Mouse (Mus musculus): ENCODE measurements around the gene Cep290. TPM values are rescaled to one million over a fixed set of nuclear protein-coding genes. Genes with fewer than 3 reads are reported as not detected.

Gene Cep290
- 6.2 and 7.4 TPM in 2 replicates for polyA plus RNA-seq (2014; fragmentation: Nextera tagmentation; extraction: Ambion mirVana)

DNA sequence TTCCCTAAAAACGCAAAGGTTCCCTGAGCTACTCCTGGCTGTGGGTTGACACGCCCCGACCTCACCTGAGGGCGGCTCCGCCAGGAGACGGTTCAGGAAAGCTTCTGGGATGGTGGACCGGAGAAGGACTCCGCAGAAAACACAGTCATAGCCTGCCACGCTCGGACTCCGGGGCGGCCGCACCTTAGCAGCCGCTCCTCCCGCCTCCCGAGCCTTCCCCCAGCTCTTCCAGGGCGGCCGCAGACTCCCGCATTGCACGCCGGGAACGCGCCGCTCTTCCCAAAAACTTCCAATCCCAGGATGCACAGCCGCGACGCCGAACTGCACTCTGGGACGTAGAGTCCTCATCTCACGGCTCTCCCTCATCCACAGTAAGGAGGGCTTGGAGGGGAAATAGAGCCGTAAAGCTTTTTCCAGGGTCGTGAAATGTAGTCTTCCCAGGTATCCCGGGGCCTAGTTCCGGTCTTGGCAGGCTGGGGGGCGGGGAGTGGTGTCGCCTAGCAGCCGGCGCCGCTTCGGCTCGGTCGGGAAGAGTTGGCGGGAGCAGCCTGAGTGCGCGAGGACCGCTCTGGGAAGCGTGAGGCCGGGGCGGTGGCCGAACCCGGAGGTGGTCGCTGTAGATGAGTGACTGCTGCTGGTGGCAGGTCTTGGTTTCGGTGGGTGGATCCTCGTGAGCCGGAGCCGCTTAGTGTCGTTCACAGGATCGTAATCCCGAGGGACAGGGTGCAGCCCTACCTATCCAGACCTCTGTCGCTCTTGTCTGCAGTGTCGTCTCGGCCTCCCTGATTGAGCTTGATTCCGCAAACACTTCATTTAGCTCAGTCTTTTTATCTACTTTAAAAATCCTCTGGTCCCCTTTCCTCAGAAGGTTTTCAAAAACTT is at the start of gene Cep290, which contains the start of gene Tmtc3:
TSS of gene Cep290 (plus strand) at position 462 of the 882 bp plus-strand sequence.
TSS of gene Tmtc3 (minus strand) at position 254 of the 882 bp plus-strand sequence.
- peak within 1 kb of the TSS; percentile 87 for H3K4me3 ChIP-seq (replicated peaks; ENCODE audit: low read length)
- H3K4me2 ChIP-seq (replicated peaks), result peak within 1 kb of the TSS; percentile 76
- DNase-seq (ENCODE audit: low spot score), result peak; percentile 98
- H3K36me3 ChIP-seq (replicated peaks; ENCODE audit: control insufficient read depth, insufficient read depth), result peaks cover 8% of the 10 kb centered on the region; the same call in 1 of the 2 replicates
- peaks cover 13% of the 10 kb centered on the region for H3K4me1 ChIP-seq (replicated peaks; ENCODE audit: control insufficient read depth, insufficient read depth, low read length)
- no peaks in the 10 kb centered on the region for H3K9me3 ChIP-seq (ENCODE audit: control insufficient read depth, low read length)
- no peaks in the 10 kb centered on the region for H3K27me3 ChIP-seq (ENCODE audit: control insufficient read depth, insufficient read depth, low read length)
- WGBS, result under 1% methylated on average over 63 of the region's 63 CpGs
- peak within 1 kb of the TSS; percentile 70 for H3K27ac ChIP-seq
- peak within 1 kb of the TSS; percentile 79 for H3K9ac ChIP-seq
- ATAC-seq (ENCODE audit: low FRiP score), result peak; percentile 99

DNA sequence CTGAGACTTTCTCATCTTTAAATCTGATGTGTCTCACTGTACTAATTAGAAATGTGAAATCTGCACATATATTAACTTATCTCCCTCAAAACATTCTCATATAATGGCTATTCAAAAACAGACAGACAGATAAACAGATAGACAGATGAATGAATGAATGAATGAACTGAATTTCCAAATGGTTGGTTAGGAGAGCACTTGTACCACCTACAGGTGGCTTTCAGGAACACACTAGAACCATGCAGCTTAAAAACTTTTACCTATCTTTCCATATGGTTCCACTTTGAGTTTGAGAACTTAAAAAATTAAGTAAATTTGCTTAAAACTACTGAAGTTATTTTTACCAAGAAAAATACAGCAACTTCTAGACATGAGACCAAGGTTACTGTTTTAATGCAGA is 38.0 kb upstream of the Cep290 start:
- Histone ChIP-seq H3K4me1 (replicated peaks; ENCODE audit: control insufficient read depth, insufficient read depth, low read length) (no peaks in the 10 kb centered on the region), H3K4me3 (replicated peaks; ENCODE audit: low read length) (no peak overlapping the region), H3K27ac (no peak overlapping the region), H3K9me3 (ENCODE audit: control insufficient read depth, low read length) (no peaks in the 10 kb centered on the region), H3K36me3 (replicated peaks; ENCODE audit: control insufficient read depth, insufficient read depth) (peaks cover 41% of the 10 kb centered on the region), H3K9ac (no peak overlapping the region), H3K27me3 (ENCODE audit: control insufficient read depth, insufficient read depth, low read length) (no peaks in the 10 kb centered on the region), H3K4me2 (replicated peaks) (no peak overlapping the region)
- ATAC-seq (ENCODE audit: low FRiP score) (no peak), DNase-seq (ENCODE audit: low spot score) (no peak)

DNA sequence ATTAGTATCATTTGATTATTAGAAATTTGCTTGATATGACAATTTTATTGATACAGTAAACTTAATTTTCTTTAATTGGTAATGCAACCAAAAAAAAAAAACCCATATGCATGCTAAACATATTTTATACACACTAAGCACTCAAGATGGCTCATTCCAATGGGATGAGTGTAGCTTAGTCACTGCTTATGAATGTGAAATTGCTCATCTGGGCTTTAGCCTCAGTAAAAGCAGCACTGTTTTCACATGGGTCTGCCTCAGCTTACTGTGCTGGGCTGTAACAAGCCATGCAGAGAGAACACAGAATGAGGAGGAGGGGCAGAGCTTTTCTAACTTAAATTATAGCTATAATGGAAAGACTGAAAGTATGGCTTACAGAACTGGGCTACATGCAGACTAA is 26.8 kb upstream of the Cep290 start:
- ATAC-seq (ENCODE audit: low FRiP score) (no peak), DNase-seq (ENCODE audit: low spot score) (no peak)
- no peaks in the 10 kb centered on the region for H3K4me1 ChIP-seq (replicated peaks; ENCODE audit: control insufficient read depth, insufficient read depth, low read length)
- H3K27ac ChIP-seq, result no peak overlapping the region
- H3K27me3 ChIP-seq (ENCODE audit: control insufficient read depth, insufficient read depth, low read length), result no peaks in the 10 kb centered on the region
- H3K36me3 ChIP-seq (replicated peaks; ENCODE audit: control insufficient read depth, insufficient read depth), result peaks cover 50% of the 10 kb centered on the region
- no peak overlapping the region for H3K9ac ChIP-seq
- no peaks in the 10 kb centered on the region for H3K9me3 ChIP-seq (ENCODE audit: control insufficient read depth, low read length)
- H3K4me2 ChIP-seq (replicated peaks), result no peak overlapping the region
- no peak overlapping the region for H3K4me3 ChIP-seq (replicated peaks; ENCODE audit: low read length)

DNA sequence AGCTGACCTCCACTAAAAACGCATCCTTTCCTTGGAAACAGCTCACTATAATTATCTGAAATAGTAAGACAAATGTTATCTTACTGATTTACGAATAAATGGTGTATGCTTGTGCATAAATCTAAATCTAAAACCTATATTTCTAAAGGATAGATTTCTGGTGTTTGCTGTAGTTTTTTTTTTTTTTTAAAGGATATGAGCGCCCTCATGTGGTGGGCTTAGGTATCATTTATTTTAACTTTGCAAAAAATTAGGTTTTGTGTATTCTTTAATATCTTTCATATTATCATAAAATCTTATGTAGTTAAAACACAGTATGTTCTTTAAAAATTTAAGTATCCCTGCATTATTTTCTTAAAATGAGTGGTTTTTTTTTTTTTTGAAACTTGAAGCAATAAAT is 12.3 kb upstream of the Cep290 start:
- DNase-seq (ENCODE audit: low spot score), result peak; percentile 25
- no peaks in the 10 kb centered on the region for H3K4me1 ChIP-seq (replicated peaks; ENCODE audit: control insufficient read depth, insufficient read depth, low read length)
- no peak overlapping the region for H3K4me2 ChIP-seq (replicated peaks)
- no peak overlapping the region for H3K27ac ChIP-seq
- no peak overlapping the region for H3K9ac ChIP-seq
- 60% methylated on average over 3 of the region's 3 CpGs for WGBS
- H3K4me3 ChIP-seq (replicated peaks; ENCODE audit: low read length), result no peak overlapping the region
- H3K9me3 ChIP-seq (ENCODE audit: control insufficient read depth, low read length), result no peaks in the 10 kb centered on the region
- H3K27me3 ChIP-seq (ENCODE audit: control insufficient read depth, insufficient read depth, low read length), result no peaks in the 10 kb centered on the region
- H3K36me3 ChIP-seq (replicated peaks; ENCODE audit: control insufficient read depth, insufficient read depth), result peaks cover 55% of the 10 kb centered on the region
- ATAC-seq (ENCODE audit: low FRiP score), result no peak

DNA sequence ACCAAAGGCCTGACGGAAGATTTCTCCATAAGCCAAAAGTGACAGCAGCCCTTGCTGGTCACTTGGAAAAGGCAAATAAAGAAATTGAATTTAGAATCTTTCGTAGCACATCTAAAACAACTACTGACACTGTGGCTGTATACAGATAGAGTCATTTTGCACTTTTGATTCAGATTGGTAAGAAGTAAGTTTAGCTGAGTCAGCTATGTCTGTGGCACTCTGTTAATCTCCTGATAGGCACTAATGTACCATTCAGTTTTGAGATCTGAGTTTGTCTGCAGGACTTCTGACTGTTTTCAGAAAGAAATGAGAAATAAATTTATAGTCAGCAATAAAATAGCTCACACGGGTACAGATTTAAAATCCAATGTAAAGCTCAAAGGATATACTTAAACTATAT is 7.8 kb upstream of the Cep290 start:
- no peak overlapping the region for H3K4me2 ChIP-seq (replicated peaks)
- no peaks in the 10 kb centered on the region for H3K27me3 ChIP-seq (ENCODE audit: control insufficient read depth, insufficient read depth, low read length)
- no peaks in the 10 kb centered on the region for H3K9me3 ChIP-seq (ENCODE audit: control insufficient read depth, low read length)
- H3K4me3 ChIP-seq (replicated peaks; ENCODE audit: low read length), result no peak overlapping the region
- ATAC-seq (ENCODE audit: low FRiP score), result no peak
- WGBS, result 92% methylated on average over 3 of the region's 3 CpGs
- no peak overlapping the region for H3K9ac ChIP-seq
- no peak overlapping the region for H3K27ac ChIP-seq
- peaks cover 29% of the 10 kb centered on the region for H3K36me3 ChIP-seq (replicated peaks; ENCODE audit: control insufficient read depth, insufficient read depth)
- H3K4me1 ChIP-seq (replicated peaks; ENCODE audit: control insufficient read depth, insufficient read depth, low read length), result no peaks in the 10 kb centered on the region
- DNase-seq (ENCODE audit: low spot score), result no peak

DNA sequence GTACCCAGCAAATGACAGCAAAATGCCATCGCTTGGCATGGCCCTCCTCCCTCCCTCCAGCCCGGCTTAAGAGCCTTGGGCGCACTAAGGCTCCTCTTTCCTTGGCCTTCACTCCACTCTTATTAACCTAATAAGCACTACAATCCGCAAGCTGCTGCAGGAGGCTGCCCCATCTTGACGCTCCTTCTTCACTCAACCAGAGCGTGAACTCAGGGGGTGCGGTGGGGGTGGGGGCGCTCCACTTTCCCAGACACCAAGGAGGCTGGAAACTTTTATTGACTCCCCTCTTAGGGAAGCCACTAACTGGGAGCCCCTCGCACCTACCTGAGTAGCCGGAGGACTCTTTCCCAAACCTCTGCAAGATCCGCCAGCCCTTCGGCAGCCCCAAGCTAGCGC is 659 bp upstream of the Cep290 start:
- Histone ChIP-seq H3K4me1 (replicated peaks; ENCODE audit: control insufficient read depth, insufficient read depth, low read length) (peaks cover 13% of the 10 kb centered on the region), H3K36me3 (replicated peaks; ENCODE audit: control insufficient read depth, insufficient read depth) (peaks cover 8% of the 10 kb centered on the region; the same call in 1 of the 2 replicates), H3K27ac (peak overlapping the region; percentile 70), H3K9me3 (ENCODE audit: control insufficient read depth, low read length) (no peaks in the 10 kb centered on the region), H3K4me2 (replicated peaks) (peak overlapping the region; percentile 76), H3K4me3 (replicated peaks; ENCODE audit: low read length) (peak overlapping the region; percentile 87), H3K27me3 (ENCODE audit: control insufficient read depth, insufficient read depth, low read length) (no peaks in the 10 kb centered on the region), H3K9ac (peak overlapping the region; percentile 79)
- ATAC-seq (ENCODE audit: low FRiP score) (no peak; the same call in 1 of the 2 replicates), DNase-seq (ENCODE audit: low spot score) (peak; percentile 28)
- 0% methylated on average over 13 of the region's 13 CpGs for WGBS

DNA sequence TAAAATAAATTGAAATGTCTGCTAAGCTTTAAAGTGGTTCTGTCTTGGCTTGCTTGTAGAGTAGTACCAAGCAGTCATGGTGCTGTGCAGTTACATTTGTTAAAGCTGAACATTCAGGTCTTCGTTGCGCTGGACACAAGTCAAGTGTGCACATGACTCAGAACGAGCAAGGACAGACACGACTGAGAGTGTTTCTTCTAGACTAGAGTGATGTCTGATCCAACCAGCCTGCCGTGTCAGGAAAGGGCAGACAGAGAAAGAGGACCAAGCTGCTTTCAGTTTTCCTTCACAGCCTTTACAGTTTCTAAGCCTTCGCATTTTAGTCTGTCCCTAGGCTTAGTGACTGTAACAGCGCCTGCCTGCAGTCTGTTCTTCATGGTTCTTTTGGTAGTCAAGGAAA is 4.6 kb downstream of the Cep290 start:
- no peak overlapping the region for H3K4me2 ChIP-seq (replicated peaks)
- ATAC-seq (ENCODE audit: low FRiP score), result no peak
- H3K9me3 ChIP-seq (ENCODE audit: control insufficient read depth, low read length), result no peaks in the 10 kb centered on the region
- H3K4me3 ChIP-seq (replicated peaks; ENCODE audit: low read length), result no peak overlapping the region
- DNase-seq (ENCODE audit: low spot score), result no peak
- H3K27ac ChIP-seq, result no peak overlapping the region
- no peaks in the 10 kb centered on the region for H3K27me3 ChIP-seq (ENCODE audit: control insufficient read depth, insufficient read depth, low read length)
- peaks cover 21% of the 10 kb centered on the region for H3K36me3 ChIP-seq (replicated peaks; ENCODE audit: control insufficient read depth, insufficient read depth)
- H3K4me1 ChIP-seq (replicated peaks; ENCODE audit: control insufficient read depth, insufficient read depth, low read length), result peaks cover 5% of the 10 kb centered on the region
- H3K9ac ChIP-seq, result no peak overlapping the region
- 92% methylated on average over 7 of the region's 7 CpGs for WGBS

DNA sequence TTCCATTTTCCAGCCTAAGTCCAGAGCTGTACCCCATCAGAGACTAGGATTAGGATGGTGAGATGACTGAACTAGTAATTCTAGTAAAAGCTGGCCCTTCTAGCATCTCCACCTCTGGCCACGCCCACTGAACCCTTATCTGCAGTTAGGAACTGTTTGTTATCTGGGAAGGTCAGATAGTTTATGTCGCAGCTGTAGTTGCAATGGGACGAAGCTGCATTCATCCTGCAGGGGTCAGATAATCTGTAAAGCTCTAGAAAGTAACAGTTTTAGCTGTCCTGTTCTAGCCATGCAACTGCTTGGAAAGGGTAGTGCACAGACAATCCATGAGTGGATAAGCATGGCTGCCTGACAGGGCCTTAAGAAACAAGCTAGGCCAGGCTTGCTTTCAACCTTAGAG is 11.0 kb downstream of the Cep290 start:
- no peaks in the 10 kb centered on the region for H3K27me3 ChIP-seq (ENCODE audit: control insufficient read depth, insufficient read depth, low read length)
- 92% methylated on average over 3 of the region's 3 CpGs for WGBS
- H3K27ac ChIP-seq, result no peak overlapping the region
- H3K9me3 ChIP-seq (ENCODE audit: control insufficient read depth, low read length), result no peaks in the 10 kb centered on the region
- DNase-seq (ENCODE audit: low spot score) (no peak), ATAC-seq (ENCODE audit: low FRiP score) (no peak)
- no peak overlapping the region for H3K9ac ChIP-seq
- no peak overlapping the region for H3K4me2 ChIP-seq (replicated peaks)
- peaks cover 64% of the 10 kb centered on the region for H3K36me3 ChIP-seq (replicated peaks; ENCODE audit: control insufficient read depth, insufficient read depth)
- no peaks in the 10 kb centered on the region for H3K4me1 ChIP-seq (replicated peaks; ENCODE audit: control insufficient read depth, insufficient read depth, low read length)
- no peak overlapping the region for H3K4me3 ChIP-seq (replicated peaks; ENCODE audit: low read length)

DNA sequence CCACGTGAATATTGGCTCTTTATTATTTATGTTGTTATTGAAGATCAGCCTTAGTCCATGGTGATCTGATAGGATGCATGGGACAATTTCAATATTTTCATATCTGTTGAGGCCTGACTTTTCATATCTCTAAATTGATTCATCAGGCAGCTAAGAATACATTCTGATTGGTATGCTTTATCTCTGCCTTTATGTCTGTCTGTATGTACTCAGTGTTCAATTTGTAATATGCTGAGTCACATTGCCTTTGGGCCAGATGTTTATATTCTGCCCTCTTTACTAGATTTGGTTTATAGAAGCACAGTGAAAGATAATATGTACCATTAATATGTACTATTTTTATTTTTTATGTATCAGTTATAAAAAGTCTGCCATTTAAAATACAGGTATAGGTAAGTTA is 20.8 kb downstream of the Cep290 start:
- no peak overlapping the region for H3K4me3 ChIP-seq (replicated peaks; ENCODE audit: low read length)
- no peaks in the 10 kb centered on the region for H3K4me1 ChIP-seq (replicated peaks; ENCODE audit: control insufficient read depth, insufficient read depth, low read length)
- peaks cover 20% of the 10 kb centered on the region for H3K36me3 ChIP-seq (replicated peaks; ENCODE audit: control insufficient read depth, insufficient read depth)
- no peak for ATAC-seq (ENCODE audit: low FRiP score)
- DNase-seq (ENCODE audit: low spot score), result no peak
- 91% methylated on average over 1 of the region's 1 CpGs for WGBS
- H3K4me2 ChIP-seq (replicated peaks), result no peak overlapping the region
- no peak overlapping the region for H3K9ac ChIP-seq
- H3K27ac ChIP-seq, result no peak overlapping the region
- H3K27me3 ChIP-seq (ENCODE audit: control insufficient read depth, insufficient read depth, low read length), result no peaks in the 10 kb centered on the region
- no peaks in the 10 kb centered on the region for H3K9me3 ChIP-seq (ENCODE audit: control insufficient read depth, low read length)
